Mouse (Mus musculus): ENCODE data around the gene Wdr95. TPM values are rescaled to one million over a fixed set of nuclear protein-coding genes. Genes with fewer than 3 reads are reported as not detected.

Wdr95 gene
- polyA plus RNA-seq, 1 experiment: 0.49 TPM

GRCm38 (mm10) chr5:149551179-149551578 is 22.7 kb downstream of the Wdr95 start:
- no peak for TF ChIP-seq POLR2A (IDR thresholded peaks at IDR 0.05; ENCODE audit: low read depth, low read length)
- no peak for TF ChIP-seq CTCF (IDR thresholded peaks at IDR 0.05; ENCODE audit: extremely low read depth, insufficient read depth, insufficient read length, insufficient replicate concordance)
- no peak overlapping the region for H3K27ac ChIP-seq (ENCODE audit: insufficient read depth, low read length)
- H3K27me3 ChIP-seq (ENCODE audit: control insufficient read depth, insufficient read depth, low read length): no peaks in the 10 kb centered on the region
- no peak for DNase-seq (ENCODE audit: low read depth in 1 of 2, low spot score in 2 of 2)
- no peaks in the 10 kb centered on the region for H3K36me3 ChIP-seq (ENCODE audit: control insufficient read depth, insufficient read depth, low read length)
- no peak overlapping the region for H3K4me3 ChIP-seq (ENCODE audit: extremely low read depth, insufficient read depth, insufficient read length)
- WGBS: 28% methylated on average over 10 of the region's 10 CpGs
- no peaks in the 10 kb centered on the region for H3K4me1 ChIP-seq (ENCODE audit: control insufficient read depth, insufficient read depth, insufficient read length)

GRCm38 (mm10) chr5:149552742-149553141 is 24.3 kb downstream of the Wdr95 start:
- TF ChIP-seq CTCF (IDR thresholded peaks at IDR 0.05; ENCODE audit: extremely low read depth, insufficient read depth, insufficient read length, insufficient replicate concordance) (no peak), POLR2A (IDR thresholded peaks at IDR 0.05; ENCODE audit: low read depth, low read length) (no peak)
- DNase-seq (ENCODE audit: low read depth in 1 of 2, low spot score in 2 of 2): no peak
- Histone ChIP-seq H3K36me3 (ENCODE audit: control insufficient read depth, insufficient read depth, low read length) (no peaks in the 10 kb centered on the region), H3K27ac (ENCODE audit: insufficient read depth, low read length) (no peak overlapping the region), H3K27me3 (ENCODE audit: control insufficient read depth, insufficient read depth, low read length) (no peaks in the 10 kb centered on the region), H3K4me3 (ENCODE audit: extremely low read depth, insufficient read depth, insufficient read length) (no peak overlapping the region), H3K4me1 (ENCODE audit: control insufficient read depth, insufficient read depth, insufficient read length) (no peaks in the 10 kb centered on the region)
- 55% methylated on average over 9 of the region's 9 CpGs for WGBS

- 94% methylated on average over 11 of the region's 11 CpGs for WGBS
- H3K36me3 ChIP-seq (ENCODE audit: control insufficient read depth, insufficient read depth, low read length): no peaks in the 10 kb centered on the region
- TF ChIP-seq POLR2A (IDR thresholded peaks at IDR 0.05; ENCODE audit: low read depth, low read length): no peak
- TF ChIP-seq CTCF (IDR thresholded peaks at IDR 0.05; ENCODE audit: extremely low read depth, insufficient read depth, insufficient read length, insufficient replicate concordance): no peak
- no peak overlapping the region for H3K4me3 ChIP-seq (ENCODE audit: extremely low read depth, insufficient read depth, insufficient read length)
- H3K4me1 ChIP-seq (ENCODE audit: control insufficient read depth, insufficient read depth, insufficient read length): no peaks in the 10 kb centered on the region
- no peaks in the 10 kb centered on the region for H3K27me3 ChIP-seq (ENCODE audit: control insufficient read depth, insufficient read depth, low read length)
- no peak overlapping the region for H3K27ac ChIP-seq (ENCODE audit: insufficient read depth, low read length)
- DNase-seq (ENCODE audit: low read depth in 1 of 2, low spot score in 2 of 2): no peak
Observed at GRCm38 (mm10) chr5:149553373-149553772, 24.9 kb downstream of the Wdr95 start.

- WGBS: 91% methylated on average over 8 of the region's 8 CpGs
- H3K36me3 ChIP-seq (ENCODE audit: control insufficient read depth, insufficient read depth, low read length): no peaks in the 10 kb centered on the region
- H3K4me3 ChIP-seq (ENCODE audit: extremely low read depth, insufficient read depth, insufficient read length): no peak overlapping the region
- H3K27me3 ChIP-seq (ENCODE audit: control insufficient read depth, insufficient read depth, low read length): no peaks in the 10 kb centered on the region
- no peak overlapping the region for H3K27ac ChIP-seq (ENCODE audit: insufficient read depth, low read length)
- no peaks in the 10 kb centered on the region for H3K4me1 ChIP-seq (ENCODE audit: control insufficient read depth, insufficient read depth, insufficient read length)
- no peak for TF ChIP-seq CTCF (IDR thresholded peaks at IDR 0.05; ENCODE audit: extremely low read depth, insufficient read depth, insufficient read length, insufficient replicate concordance)
- TF ChIP-seq POLR2A (IDR thresholded peaks at IDR 0.05; ENCODE audit: low read depth, low read length): no peak
- no peak for DNase-seq (ENCODE audit: low read depth in 1 of 2, low spot score in 2 of 2)
Observed at GRCm38 (mm10) chr5:149554397-149554796, 25.9 kb downstream of the Wdr95 start.

- H3K4me1 ChIP-seq (ENCODE audit: control insufficient read depth, insufficient read depth, insufficient read length): no peaks in the 10 kb centered on the region
- H3K36me3 ChIP-seq (ENCODE audit: control insufficient read depth, insufficient read depth, low read length): no peaks in the 10 kb centered on the region
- DNase-seq (ENCODE audit: low read depth in 1 of 2, low spot score in 2 of 2): no peak
- H3K4me3 ChIP-seq (ENCODE audit: extremely low read depth, insufficient read depth, insufficient read length): no peak overlapping the region
- no peak for TF ChIP-seq CTCF (IDR thresholded peaks at IDR 0.05; ENCODE audit: extremely low read depth, insufficient read depth, insufficient read length, insufficient replicate concordance)
- TF ChIP-seq POLR2A (IDR thresholded peaks at IDR 0.05; ENCODE audit: low read depth, low read length): no peak
- H3K27ac ChIP-seq (ENCODE audit: insufficient read depth, low read length): no peak overlapping the region
- H3K27me3 ChIP-seq (ENCODE audit: control insufficient read depth, insufficient read depth, low read length): no peaks in the 10 kb centered on the region
- 72% methylated on average over 11 of the region's 11 CpGs for WGBS
Observed at GRCm38 (mm10) chr5:149560903-149561588, 32.6 kb downstream of the Wdr95 start.

GRCm38 (mm10) chr5:149566026-149566425 is 37.5 kb downstream of the Wdr95 start:
- no peak overlapping the region for H3K27ac ChIP-seq (ENCODE audit: insufficient read depth, low read length)
- H3K4me3 ChIP-seq (ENCODE audit: extremely low read depth, insufficient read depth, insufficient read length): no peak overlapping the region
- DNase-seq (ENCODE audit: low read depth in 1 of 2, low spot score in 2 of 2): no peak
- no peaks in the 10 kb centered on the region for H3K4me1 ChIP-seq (ENCODE audit: control insufficient read depth, insufficient read depth, insufficient read length)
- 74% methylated on average over 11 of the region's 11 CpGs for WGBS
- H3K27me3 ChIP-seq (ENCODE audit: control insufficient read depth, insufficient read depth, low read length): no peaks in the 10 kb centered on the region
- no peaks in the 10 kb centered on the region for H3K36me3 ChIP-seq (ENCODE audit: control insufficient read depth, insufficient read depth, low read length)
- TF ChIP-seq POLR2A (IDR thresholded peaks at IDR 0.05; ENCODE audit: low read depth, low read length): no peak
- TF ChIP-seq CTCF (IDR thresholded peaks at IDR 0.05; ENCODE audit: extremely low read depth, insufficient read depth, insufficient read length, insufficient replicate concordance): no peak

GRCm38 (mm10) chr5:149566957-149567356 is 38.5 kb downstream of the Wdr95 start:
- 86% methylated on average over 5 of the region's 5 CpGs for WGBS
- Histone ChIP-seq H3K4me3 (ENCODE audit: extremely low read depth, insufficient read depth, insufficient read length) (no peak overlapping the region), H3K36me3 (ENCODE audit: control insufficient read depth, insufficient read depth, low read length) (no peaks in the 10 kb centered on the region), H3K27me3 (ENCODE audit: control insufficient read depth, insufficient read depth, low read length) (no peaks in the 10 kb centered on the region), H3K4me1 (ENCODE audit: control insufficient read depth, insufficient read depth, insufficient read length) (no peaks in the 10 kb centered on the region), H3K27ac (ENCODE audit: insufficient read depth, low read length) (no peak overlapping the region)
- TF ChIP-seq POLR2A (IDR thresholded peaks at IDR 0.05; ENCODE audit: low read depth, low read length) (no peak), CTCF (IDR thresholded peaks at IDR 0.05; ENCODE audit: extremely low read depth, insufficient read depth, insufficient read length, insufficient replicate concordance) (no peak)
- no peak for DNase-seq (ENCODE audit: low read depth in 1 of 2, low spot score in 2 of 2)
